Mouse (Mus musculus) midbrain, postnatal 0 days (tissue): ENCODE measurements around the gene Marveld1. TPM values are rescaled to one million over a fixed set of nuclear protein-coding genes. Genes with fewer than 3 reads are reported as not detected.

ENCODE experiments used
- ATAC-seq: fragments of 200-750 bp; cut with Nextera tagmentation; 2 replicates; pipeline ENCODE4 v1.8.0; 2017; ENCODE audit warnings: moderate number of reproducible peaks, mild to moderate bottlenecking, moderate TSS enrichment, moderate library complexity; ENCODE audit not compliant: low FRiP score
- DNase-seq: peaks from one replicate; pipeline ENCODE4 v3.0.0-alpha.2; 2015; ENCODE audit warnings: low spot score
- H3K27ac ChIP-seq: fragments of 300-500 bp; sonication (generic); 2 replicates; pipeline ENCODE4 v1.5.1; 2014; ENCODE audit warnings: low read depth, mild to moderate bottlenecking, low read length, mixed read lengths
- H3K27me3 ChIP-seq: fragments of 300-500 bp; sonication (generic); 2 replicates; pipeline ENCODE4 v1.6.1; 2014; ENCODE audit warnings: low read length, control low read depth, mixed read lengths; ENCODE audit not compliant: insufficient read depth
- H3K36me3 ChIP-seq: fragments of 300-500 bp; sonication (generic); 2 replicates; pipeline ENCODE4 v1.6.1; 2014; ENCODE audit warnings: low read length, control low read depth, mixed read lengths; ENCODE audit not compliant: insufficient read depth
- H3K4me1 ChIP-seq: fragments of 300-500 bp; sonication (generic); 2 replicates; pipeline ENCODE4 v1.6.1; 2014; ENCODE audit warnings: mild to moderate bottlenecking, control low read depth, antibody characterized with exemption, low read length, mixed read lengths; ENCODE audit not compliant: insufficient read depth
- H3K4me2 ChIP-seq: fragments of 300-500 bp; sonication (generic); 2 replicates; pipeline ENCODE4 v1.6.1; 2014; ENCODE audit warnings: low read depth, mild to moderate bottlenecking, low read length, mixed read lengths; ENCODE audit not compliant: poor library complexity, severe bottlenecking
- H3K4me3 ChIP-seq: fragments of 300-500 bp; sonication (generic); 2 replicates; pipeline ENCODE4 v1.5.1; 2014; ENCODE audit warnings: low read depth, mild to moderate bottlenecking, low read length, moderate library complexity
- H3K9ac ChIP-seq: fragments of 300-500 bp; sonication (generic); replicated peaks from 2 replicates; pipeline ENCODE4 v1.6.1; 2014; ENCODE audit warnings: mild to moderate bottlenecking, low read length, moderate library complexity, mixed read lengths; ENCODE audit not compliant: poor library complexity, severe bottlenecking
- H3K9me3 ChIP-seq: fragments of 300-500 bp; sonication (generic); 2 replicates; pipeline ENCODE4 v1.6.1; 2016; ENCODE audit warnings: low read length, control low read depth
- CTCF ChIP-seq: IDR thresholded peaks from 2 replicates; pipeline ENCODE4 v1.5.1; 2016; ENCODE audit warnings: antibody characterized with exemption, mild to moderate bottlenecking
- whole genome bisulfite sequencing: fragments of 180-500 bp; shearing (Covaris S2); extraction: QIAGEN DNeasy Blood & Tissue Kit; methylation state at CpG from one replicate; pipeline ENCODE4 v1.1.7; 2014; 5-methylcytosine and 5-hydroxymethylcytosine counted together
- polyA plus RNA-seq: library from polyadenylated mRNA; unstranded; fragments of >200 nt; fragmentation: Nextera tagmentation; extraction: Ambion mirVana; gene quantifications from 2 replicates; pipeline ENCODE4 v1.2.1, GENCODE M21; 2015
- total RNA-seq: library from RNA; depleted of rRNA; stranded (reverse); fragments of >200 nt; gene quantifications from 2 replicates; pipeline ENCODE4 v1.2.3, GENCODE M21; 2014

The Marveld1 gene
- total and polyA plus RNA-seq, 2 experiments from 2014 or later: 3.6 to 15.1 TPM

- 4% methylated on average over 12 of the region's 12 CpGs for WGBS
- no peak overlapping the region for H3K9ac ChIP-seq
- peak; percentile 77 for DNase-seq
- no peaks in the 10 kb centered on the region for H3K36me3 ChIP-seq
- H3K4me3 ChIP-seq: no peak overlapping the region
- no peak for ATAC-seq
- H3K4me2 ChIP-seq: no peak overlapping the region; the same call in 1 of the 2 replicates
- peaks cover under 1% of the 10 kb centered on the region; the same call in 1 of the 2 replicates for H3K4me1 ChIP-seq
- no peaks in the 10 kb centered on the region for H3K9me3 ChIP-seq
- H3K27me3 ChIP-seq: no peaks in the 10 kb centered on the region
- peak; percentile 87 for TF ChIP-seq CTCF
- no peak overlapping the region for H3K27ac ChIP-seq
Measured at GRCm38 (mm10) chr19:42166130-42166529, 18.9 kb downstream of the Marveld1 start.

- no peak overlapping the region for H3K9ac ChIP-seq
- no peak overlapping the region for H3K27ac ChIP-seq
- no peak overlapping the region for H3K4me3 ChIP-seq
- DNase-seq (no peak), ATAC-seq (no peak)
- WGBS: 52% methylated on average over 3 of the region's 3 CpGs
- no peak for TF ChIP-seq CTCF
- no peaks in the 10 kb centered on the region for H3K36me3 ChIP-seq
- no peak overlapping the region for H3K4me2 ChIP-seq
- H3K9me3 ChIP-seq: no peaks in the 10 kb centered on the region
- H3K4me1 ChIP-seq: peaks cover 7% of the 10 kb centered on the region; the same call in 1 of the 2 replicates
- no peaks in the 10 kb centered on the region for H3K27me3 ChIP-seq
Measured at GRCm38 (mm10) chr19:42166766-42167165, 19.6 kb downstream of the Marveld1 start.

- Histone ChIP-seq H3K27ac (no peak overlapping the region), H3K36me3 (no peaks in the 10 kb centered on the region), H3K4me2 (no peak overlapping the region), H3K27me3 (no peaks in the 10 kb centered on the region), H3K4me3 (no peak overlapping the region), H3K9ac (no peak overlapping the region), H3K4me1 (peaks cover 8% of the 10 kb centered on the region; the same call in 1 of the 2 replicates), H3K9me3 (no peaks in the 10 kb centered on the region)
- no peak for ATAC-seq
- DNase-seq: no peak
- no peak for TF ChIP-seq CTCF
- WGBS: 61% methylated on average over 9 of the region's 9 CpGs
Measured at GRCm38 (mm10) chr19:42167489-42167888, 20.3 kb downstream of the Marveld1 start.

- TF ChIP-seq CTCF: no peak
- no peak for ATAC-seq
- Histone ChIP-seq H3K36me3 (no peaks in the 10 kb centered on the region), H3K4me1 (peaks cover 8% of the 10 kb centered on the region; the same call in 1 of the 2 replicates), H3K9ac (peak overlapping the region; percentile 29; the same call in 1 of the 2 replicates), H3K4me2 (peak overlapping the region; percentile 83), H3K9me3 (no peaks in the 10 kb centered on the region), H3K4me3 (peak overlapping the region; percentile 69; the same call in 1 of the 2 replicates), H3K27ac (no peak overlapping the region), H3K27me3 (no peaks in the 10 kb centered on the region)
- peak; percentile 15 for DNase-seq
- 73% methylated on average over 10 of the region's 10 CpGs for WGBS
Measured at GRCm38 (mm10) chr19:42169322-42169975, 22.2 kb downstream of the Marveld1 start.

- peak overlapping the region; percentile 72 for H3K9ac ChIP-seq
- peak overlapping the region; percentile 69 for H3K4me3 ChIP-seq
- peak; percentile 96 for DNase-seq
- peak; percentile 12; the same call in 1 of the 2 replicates for TF ChIP-seq CTCF
- ATAC-seq: peak; percentile 92
- H3K36me3 ChIP-seq: no peaks in the 10 kb centered on the region
- 2% methylated on average over 49 of the region's 56 CpGs for WGBS
- peak overlapping the region; percentile 83 for H3K4me2 ChIP-seq
- H3K4me1 ChIP-seq: peaks cover 8% of the 10 kb centered on the region; the same call in 1 of the 2 replicates
- peak overlapping the region; percentile 33 for H3K27ac ChIP-seq
- H3K27me3 ChIP-seq: no peaks in the 10 kb centered on the region
- H3K9me3 ChIP-seq: no peaks in the 10 kb centered on the region
Measured at GRCm38 (mm10) chr19:42170025-42170969, 23.1 kb downstream of the Marveld1 start.
